Mouse (Mus musculus): ENCODE measurements around the gene Wrap53. TPM values are rescaled to one million over a fixed set of nuclear protein-coding genes. Genes with fewer than 3 reads are reported as not detected.

Wrap53 gene
- total and polyA plus RNA-seq, 3 experiments: 9.6 to 22.0 (median 20.5) TPM

DNA sequence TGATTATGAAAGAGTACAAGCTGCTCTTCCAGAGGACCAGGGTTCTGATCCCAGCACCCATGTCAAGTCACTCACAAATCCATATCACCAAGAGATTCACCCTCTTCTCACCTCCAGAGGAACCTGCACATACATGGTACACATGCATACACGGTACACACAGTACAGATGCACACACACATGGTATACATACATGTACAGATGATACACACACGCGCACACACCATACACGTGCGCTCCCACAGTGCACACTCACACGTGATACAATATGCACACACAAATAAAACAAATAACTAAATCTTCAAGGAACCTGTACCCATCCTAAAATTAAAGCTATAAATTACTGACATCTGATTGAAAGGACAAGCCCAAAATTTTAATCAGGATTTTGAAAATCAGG is 14.8 kb upstream of the Wrap53 start:
- no peak for DNase-seq (ENCODE audit: low spot score)
- no peak for TF ChIP-seq POLR2AphosphoS5 (IDR thresholded peaks at IDR 0.05; ENCODE audit: insufficient replicate concordance, low read depth, low read length)
- Histone ChIP-seq H3K9me3 (replicated peaks) (no peaks in the 10 kb centered on the region), H3K4me1 (ENCODE audit: insufficient read depth, low read depth, low read length) (peaks cover 46% of the 10 kb centered on the region), H3K36me3 (replicated peaks) (peaks cover 66% of the 10 kb centered on the region), H3K27me3 (ENCODE audit: insufficient read depth, low read length) (no peaks in the 10 kb centered on the region), H3K4me3 (ENCODE audit: low read depth, low read length) (no peak overlapping the region)
- no peak for ATAC-seq (ENCODE audit: extremely low read depth, insufficient number of reproducible peaks, low FRiP score, poor library complexity, severe bottlenecking)

DNA sequence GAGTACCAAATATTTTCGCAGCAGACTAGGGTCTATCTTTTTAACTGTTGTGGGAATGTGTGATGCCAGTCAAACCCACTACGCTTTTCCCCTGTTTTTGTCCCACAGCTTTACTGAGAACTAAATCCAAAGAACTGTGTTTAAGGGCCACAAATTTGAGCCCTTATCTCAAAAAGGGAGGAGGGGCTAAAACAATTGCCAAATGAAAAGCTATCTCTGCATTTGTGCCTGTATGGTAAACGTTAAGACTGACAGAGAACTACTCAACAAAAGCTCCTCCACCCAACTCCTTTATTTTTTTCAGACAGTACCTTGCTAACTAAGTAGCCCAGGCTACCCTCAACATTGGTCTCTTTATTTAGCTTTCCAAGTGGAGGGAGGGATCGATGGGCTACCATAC is 12.7 kb upstream of the Wrap53 start:
- Histone ChIP-seq H3K36me3 (replicated peaks) (peaks cover 78% of the 10 kb centered on the region), H3K4me1 (ENCODE audit: insufficient read depth, low read depth, low read length) (peaks cover 53% of the 10 kb centered on the region), H3K27me3 (ENCODE audit: insufficient read depth, low read length) (no peaks in the 10 kb centered on the region), H3K4me3 (ENCODE audit: low read depth, low read length) (no peak overlapping the region), H3K9me3 (replicated peaks) (no peaks in the 10 kb centered on the region)
- DNase-seq (ENCODE audit: low spot score) (no peak), ATAC-seq (ENCODE audit: extremely low read depth, insufficient number of reproducible peaks, low FRiP score, poor library complexity, severe bottlenecking) (no peak)
- no peak for TF ChIP-seq GATA2 (IDR thresholded peaks at IDR 0.05; ENCODE audit: borderline replicate concordance, low read depth, low read length)
- no peak for TF ChIP-seq POLR2AphosphoS5 (IDR thresholded peaks at IDR 0.05; ENCODE audit: insufficient replicate concordance, low read depth, low read length)
- TF ChIP-seq GATA1 (IDR thresholded peaks at IDR 0.05; ENCODE audit: borderline replicate concordance, low read length): no peak
- no peak for TF ChIP-seq CTCF (IDR thresholded peaks at IDR 0.05; ENCODE audit: low read depth, low read length)

- peaks cover 60% of the 10 kb centered on the region for H3K4me1 ChIP-seq (ENCODE audit: insufficient read depth, low read depth, low read length)
- H3K36me3 ChIP-seq (replicated peaks): peaks cover 80% of the 10 kb centered on the region
- no peaks in the 10 kb centered on the region for H3K9me3 ChIP-seq (replicated peaks)
- TF ChIP-seq TAL1 (conservative IDR thresholded peaks at IDR 0.05; ENCODE audit: low read depth, low read length) (no peak), GATA2 (IDR thresholded peaks at IDR 0.05; ENCODE audit: borderline replicate concordance, low read depth, low read length) (no peak), GATA1 (IDR thresholded peaks at IDR 0.05; ENCODE audit: borderline replicate concordance, low read length) (no peak), CTCF (IDR thresholded peaks at IDR 0.05; ENCODE audit: low read depth, low read length) (no peak), POLR2AphosphoS5 (IDR thresholded peaks at IDR 0.05; ENCODE audit: insufficient replicate concordance, low read depth, low read length) (no peak)
- H3K4me3 ChIP-seq (ENCODE audit: low read depth, low read length): no peak overlapping the region
- no peaks in the 10 kb centered on the region for H3K27me3 ChIP-seq (ENCODE audit: insufficient read depth, low read length)
- ATAC-seq (ENCODE audit: extremely low read depth, insufficient number of reproducible peaks, low FRiP score, poor library complexity, severe bottlenecking) (no peak), DNase-seq (ENCODE audit: low spot score) (no peak)
These were observed 12.0 kb upstream of the Wrap53 start for GRCm38 (mm10) chr11:69591899-69592637.

DNA sequence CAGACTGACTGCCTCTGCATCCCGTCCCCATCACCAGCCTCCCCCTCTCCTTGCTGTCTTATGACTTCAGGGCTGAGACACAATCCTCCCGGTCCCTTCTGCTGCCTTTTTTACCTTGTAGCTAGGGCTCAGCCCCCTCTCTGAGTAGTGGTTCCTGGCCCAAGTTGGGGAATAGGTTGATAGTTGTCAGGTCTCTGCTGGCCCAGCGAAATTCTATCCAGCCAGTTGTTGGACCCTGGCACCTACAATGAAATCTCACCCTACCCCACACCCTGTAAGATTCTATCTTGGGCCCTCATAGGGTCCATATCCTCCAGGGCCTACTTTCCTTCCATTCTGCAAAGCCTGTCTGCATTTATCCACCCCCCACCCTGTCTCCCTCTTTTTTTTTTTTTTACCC is 11.4 kb upstream of the Wrap53 start:
- Histone ChIP-seq H3K27me3 (ENCODE audit: insufficient read depth, low read length) (no peaks in the 10 kb centered on the region), H3K4me3 (ENCODE audit: low read depth, low read length) (no peak overlapping the region), H3K9me3 (replicated peaks) (no peaks in the 10 kb centered on the region), H3K4me1 (ENCODE audit: insufficient read depth, low read depth, low read length) (peaks cover 67% of the 10 kb centered on the region), H3K36me3 (replicated peaks) (peaks cover 86% of the 10 kb centered on the region)
- no peak for DNase-seq (ENCODE audit: low spot score)
- no peak for ATAC-seq (ENCODE audit: extremely low read depth, insufficient number of reproducible peaks, low FRiP score, poor library complexity, severe bottlenecking)
- TF ChIP-seq TAL1 (conservative IDR thresholded peaks at IDR 0.05; ENCODE audit: low read depth, low read length) (no peak), GATA2 (IDR thresholded peaks at IDR 0.05; ENCODE audit: borderline replicate concordance, low read depth, low read length) (no peak), POLR2AphosphoS5 (IDR thresholded peaks at IDR 0.05; ENCODE audit: insufficient replicate concordance, low read depth, low read length) (no peak), GATA1 (IDR thresholded peaks at IDR 0.05; ENCODE audit: borderline replicate concordance, low read length) (no peak), CTCF (IDR thresholded peaks at IDR 0.05; ENCODE audit: low read depth, low read length) (no peak)

DNA sequence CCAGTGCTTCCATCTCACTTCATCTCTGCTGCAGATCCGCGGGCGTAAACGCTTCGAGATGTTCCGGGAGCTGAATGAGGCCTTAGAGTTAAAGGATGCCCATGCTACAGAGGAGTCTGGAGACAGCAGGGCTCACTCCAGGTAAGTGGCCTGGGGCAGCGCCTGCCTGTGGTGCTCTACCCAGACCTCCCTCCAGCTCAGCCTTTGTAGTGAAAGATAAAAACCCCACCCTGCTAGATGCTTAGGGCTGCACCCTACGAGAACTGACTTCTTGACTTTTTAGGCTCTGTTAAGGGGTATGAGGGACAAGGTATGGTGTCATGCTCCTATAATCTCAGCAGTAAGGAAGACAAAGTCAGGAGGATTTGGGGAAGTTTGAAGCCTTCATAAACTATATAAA is 10.6 kb upstream of the Wrap53 start:
- Histone ChIP-seq H3K27me3 (ENCODE audit: insufficient read depth, low read length) (no peaks in the 10 kb centered on the region), H3K4me1 (ENCODE audit: insufficient read depth, low read depth, low read length) (peaks cover 75% of the 10 kb centered on the region), H3K36me3 (replicated peaks) (peaks cover 89% of the 10 kb centered on the region), H3K4me3 (ENCODE audit: low read depth, low read length) (no peak overlapping the region), H3K9me3 (replicated peaks) (no peaks in the 10 kb centered on the region)
- TF ChIP-seq GATA1 (IDR thresholded peaks at IDR 0.05; ENCODE audit: borderline replicate concordance, low read length): no peak
- TF ChIP-seq POLR2AphosphoS5 (IDR thresholded peaks at IDR 0.05; ENCODE audit: insufficient replicate concordance, low read depth, low read length): no peak
- TF ChIP-seq CTCF (IDR thresholded peaks at IDR 0.05; ENCODE audit: low read depth, low read length): no peak
- no peak for TF ChIP-seq TAL1 (conservative IDR thresholded peaks at IDR 0.05; ENCODE audit: low read depth, low read length)
- TF ChIP-seq GATA2 (IDR thresholded peaks at IDR 0.05; ENCODE audit: borderline replicate concordance, low read depth, low read length): no peak
- DNase-seq (ENCODE audit: low spot score) (no peak), ATAC-seq (ENCODE audit: extremely low read depth, insufficient number of reproducible peaks, low FRiP score, poor library complexity, severe bottlenecking) (no peak)

DNA sequence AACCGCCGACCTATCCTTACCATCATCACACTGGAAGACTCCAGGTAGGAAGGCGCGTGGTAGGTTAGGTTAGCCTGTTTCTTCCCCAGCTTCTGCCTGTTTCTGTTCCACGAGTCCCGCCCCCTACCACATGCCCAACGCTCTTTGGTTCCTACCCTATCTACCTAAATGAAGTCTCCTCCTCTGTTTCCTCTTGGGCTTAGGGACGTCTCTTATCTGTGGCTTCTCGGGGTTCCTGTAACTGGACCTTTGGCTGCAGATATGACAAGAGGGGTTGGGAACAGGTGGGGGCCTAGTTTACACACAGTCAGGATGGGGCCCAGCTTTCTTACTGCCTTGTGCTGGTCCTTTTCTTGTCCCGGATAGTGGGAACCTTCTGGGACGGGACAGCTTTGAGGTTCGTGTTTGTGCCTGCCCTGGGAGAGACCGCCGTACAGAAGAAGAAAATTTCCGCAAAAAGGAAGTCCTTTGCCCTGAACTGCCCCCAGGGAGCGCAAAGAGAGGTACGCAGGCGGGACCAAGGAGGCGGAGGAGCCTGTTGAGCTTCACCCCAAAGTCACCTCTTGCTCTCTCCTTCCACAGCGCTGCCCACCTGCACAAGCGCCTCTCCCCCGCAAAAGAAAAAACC is 9.3 kb upstream of the Wrap53 start:
- TF ChIP-seq POLR2AphosphoS5 (IDR thresholded peaks at IDR 0.05; ENCODE audit: insufficient replicate concordance, low read depth, low read length) (no peak), GATA2 (IDR thresholded peaks at IDR 0.05; ENCODE audit: borderline replicate concordance, low read depth, low read length) (no peak), TAL1 (conservative IDR thresholded peaks at IDR 0.05; ENCODE audit: low read depth, low read length) (no peak), CTCF (IDR thresholded peaks at IDR 0.05; ENCODE audit: low read depth, low read length) (no peak), GATA1 (IDR thresholded peaks at IDR 0.05; ENCODE audit: borderline replicate concordance, low read length) (no peak)
- ATAC-seq (ENCODE audit: extremely low read depth, insufficient number of reproducible peaks, low FRiP score, poor library complexity, severe bottlenecking) (no peak), DNase-seq (ENCODE audit: low spot score) (peak; percentile 58)
- peaks cover 85% of the 10 kb centered on the region for H3K36me3 ChIP-seq (replicated peaks)
- peaks cover 87% of the 10 kb centered on the region for H3K4me1 ChIP-seq (ENCODE audit: insufficient read depth, low read depth, low read length)
- H3K9me3 ChIP-seq (replicated peaks): no peaks in the 10 kb centered on the region
- H3K4me3 ChIP-seq (ENCODE audit: low read depth, low read length): peak overlapping the region; percentile 24; the same call in 1 of the 2 replicates
- H3K27me3 ChIP-seq (ENCODE audit: insufficient read depth, low read length): no peaks in the 10 kb centered on the region
